Mouse (Mus musculus): ENCODE data around the gene Cdcp2.

Gene Cdcp2

DNA sequence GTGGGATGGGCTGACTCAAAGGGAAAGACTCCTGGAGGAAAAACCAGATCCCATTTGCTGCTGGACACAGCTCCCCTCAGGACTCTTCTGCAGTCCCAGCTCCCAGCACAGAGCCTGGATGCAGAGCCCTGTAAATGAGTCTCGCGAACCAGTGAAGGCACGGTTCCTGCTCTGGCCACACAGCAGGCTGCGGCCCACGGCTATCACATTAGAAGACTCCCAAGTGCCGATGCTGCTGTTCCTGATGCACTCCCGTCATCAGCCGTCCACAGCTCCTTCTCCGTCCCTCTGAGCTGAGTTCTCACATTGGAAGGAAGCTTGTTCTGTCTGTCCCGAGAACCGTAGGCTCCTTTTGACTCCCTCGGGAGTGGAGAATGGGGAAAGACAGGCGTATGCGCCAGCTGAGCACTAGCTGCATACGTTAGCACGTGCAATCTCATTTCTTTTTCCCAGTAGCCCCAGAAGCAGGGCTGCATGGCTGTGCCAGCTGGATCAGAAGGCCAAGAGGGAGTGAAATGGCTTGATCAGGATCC, at the start of gene Cdcp2:
Gene Cdcp2, plus strand, starts transcription at position 51 of the 533 bp plus-strand sequence.
- DNase-seq = no peak

DNA sequence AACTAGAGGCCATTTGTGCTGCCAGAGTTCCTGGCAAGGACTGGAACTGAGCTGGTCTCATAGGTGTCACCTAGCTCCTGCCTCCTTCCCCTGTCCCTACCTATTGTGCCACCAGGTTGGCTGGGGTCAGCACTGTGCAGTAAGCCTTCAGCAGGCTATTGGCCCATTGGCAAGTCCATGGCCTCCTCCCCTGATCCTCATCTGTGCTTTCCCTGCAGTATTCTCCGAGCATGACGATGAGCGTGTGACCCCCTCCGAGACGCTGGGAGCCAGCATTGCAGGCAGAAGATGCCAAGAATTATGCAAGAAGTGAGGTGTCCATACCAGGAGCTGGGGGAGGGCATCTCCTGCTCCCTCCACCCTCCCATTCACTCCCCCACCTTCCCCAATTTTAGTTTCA, 48.9 kb upstream of the Cdcp2 start:
- no peak for DNase-seq

DNA sequence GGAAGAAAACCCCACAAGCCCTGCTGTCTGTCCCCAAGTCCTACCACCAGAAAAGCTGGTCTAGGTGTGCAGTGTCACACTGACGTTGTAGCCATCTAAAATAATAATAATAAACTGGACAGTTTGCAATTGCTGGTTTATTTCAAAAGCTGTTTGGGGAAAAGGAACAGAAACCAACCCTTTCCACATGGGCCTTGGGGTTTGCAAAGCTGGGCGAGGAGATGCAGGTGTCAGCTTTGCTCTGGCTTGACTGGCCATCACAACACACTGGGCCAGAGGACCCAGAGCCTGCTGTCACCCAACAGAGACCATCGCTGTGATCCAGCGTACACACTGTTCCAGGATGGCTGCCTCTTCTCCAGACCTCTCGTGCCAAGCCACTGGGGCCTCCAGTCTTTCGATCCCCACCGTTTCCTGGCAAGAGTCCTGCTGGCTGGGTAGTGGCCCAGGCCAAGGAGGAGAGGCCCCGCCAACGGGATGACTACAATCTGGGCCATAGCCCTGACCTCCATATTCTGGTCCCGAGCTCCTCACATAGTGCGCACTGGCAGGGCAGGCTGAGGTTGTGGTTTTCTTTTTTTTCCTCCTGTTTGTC, 48.0 kb upstream of the Cdcp2 start:
- DNase-seq = peak; percentile 44

DNA sequence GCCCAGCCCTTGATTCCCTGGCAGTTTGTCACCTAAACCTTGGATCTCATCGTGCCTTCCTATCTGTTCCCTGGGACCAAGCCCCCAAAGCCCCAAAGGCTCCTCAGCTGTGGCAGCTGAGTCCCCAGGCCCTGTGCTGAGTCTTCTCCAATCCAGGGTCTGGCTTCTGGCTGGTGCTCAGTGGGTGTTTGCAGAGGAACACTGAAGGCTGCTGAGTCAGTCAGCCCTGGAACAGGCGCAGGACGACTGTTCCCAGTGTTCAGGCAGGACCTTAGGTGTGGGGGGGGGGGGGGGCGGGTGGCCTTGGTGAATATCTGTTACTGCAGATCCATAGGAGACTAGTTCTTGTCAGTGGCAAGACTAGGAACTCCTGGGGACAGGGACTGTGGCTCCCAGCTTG, 44.8 kb upstream of the Cdcp2 start:
- DNase-seq = no peak

DNA sequence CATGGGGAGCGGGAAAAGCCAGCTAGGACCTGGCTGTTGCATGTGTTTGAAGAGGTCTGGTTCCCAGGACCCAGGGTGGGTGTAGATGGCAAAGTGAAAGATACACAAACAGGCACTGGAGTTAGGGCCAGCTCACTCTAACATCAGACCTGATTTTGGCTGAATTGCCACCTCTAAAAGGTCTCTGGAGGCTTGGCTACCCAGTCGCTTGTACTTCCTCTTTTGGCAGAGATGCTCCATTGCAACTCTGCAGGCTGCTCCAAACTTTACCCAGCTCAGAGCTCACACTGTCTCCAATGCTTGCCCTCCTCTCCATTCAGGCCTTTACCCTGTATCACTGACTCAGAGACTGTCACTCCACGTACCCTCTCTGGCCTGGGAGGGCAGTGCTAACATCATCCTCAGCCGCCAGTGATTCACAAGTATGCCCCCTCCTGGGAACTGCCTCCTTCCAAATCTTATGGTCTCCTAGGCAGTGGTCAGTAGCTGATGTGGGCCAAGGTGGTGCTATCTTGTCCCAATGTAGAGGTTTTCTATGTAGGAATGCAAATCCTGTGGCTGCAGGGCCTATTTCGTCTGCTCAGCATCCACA, 43.6 kb upstream of the Cdcp2 start:
- DNase-seq = no peak

DNA sequence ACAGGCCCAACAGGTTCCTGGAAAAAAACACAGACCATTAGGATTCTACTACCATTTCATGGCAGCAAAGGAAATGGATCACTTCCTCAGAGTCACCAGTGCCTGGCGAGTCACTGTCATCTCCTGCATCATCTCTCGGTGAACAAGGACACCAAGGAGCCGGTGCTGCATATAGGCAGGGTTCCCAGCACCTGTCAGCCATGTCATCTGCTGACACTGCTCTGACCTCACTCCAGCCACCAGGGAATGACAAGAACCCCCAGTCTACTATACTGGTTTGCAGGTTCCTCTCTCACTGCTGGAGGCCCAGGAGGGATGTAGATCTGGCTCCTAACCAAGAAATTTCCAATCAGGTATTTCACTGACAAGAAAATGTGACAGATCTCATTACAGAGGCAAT, 40.6 kb upstream of the Cdcp2 start:
- DNase-seq = no peak

DNA sequence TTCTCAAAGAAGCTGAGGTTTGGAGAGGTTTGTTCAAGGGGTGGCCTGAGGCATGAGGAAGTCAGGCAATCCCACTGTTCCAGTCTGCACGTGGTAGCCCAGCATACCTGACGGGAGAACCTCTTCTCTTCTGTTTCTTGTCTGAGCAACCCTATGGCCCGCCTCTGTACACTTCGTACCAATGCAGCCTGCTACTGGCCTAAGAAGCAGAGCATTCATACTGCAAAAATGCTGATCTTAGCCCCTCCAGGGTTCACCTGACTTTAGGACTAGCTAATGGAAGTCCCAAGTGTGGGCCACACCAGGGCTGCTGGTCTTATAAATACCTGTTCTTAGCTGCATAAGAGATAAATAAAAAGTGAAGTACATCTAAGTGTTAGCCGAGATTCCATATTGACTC, 38.3 kb upstream of the Cdcp2 start:
- DNase-seq = no peak

DNA sequence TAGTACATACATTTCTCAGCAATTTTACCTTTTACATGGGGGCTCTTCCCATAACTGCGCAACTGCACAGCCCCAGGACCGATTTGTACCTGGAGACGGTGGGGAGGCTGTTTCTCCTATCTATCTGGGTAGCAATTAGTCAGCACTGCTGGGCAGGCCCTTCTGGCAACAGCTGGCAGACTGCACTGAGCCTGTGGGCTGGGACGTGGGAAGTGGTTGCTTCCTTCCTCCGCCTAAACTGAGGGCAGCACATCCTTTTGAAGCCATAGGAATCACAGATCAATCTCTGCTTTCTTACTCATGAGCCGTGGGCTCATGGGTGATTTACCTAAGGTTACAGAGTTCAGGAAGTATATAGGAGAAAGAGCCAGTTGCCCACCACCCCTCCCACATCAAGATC, 37.9 kb upstream of the Cdcp2 start:
- no peak for DNase-seq

DNA sequence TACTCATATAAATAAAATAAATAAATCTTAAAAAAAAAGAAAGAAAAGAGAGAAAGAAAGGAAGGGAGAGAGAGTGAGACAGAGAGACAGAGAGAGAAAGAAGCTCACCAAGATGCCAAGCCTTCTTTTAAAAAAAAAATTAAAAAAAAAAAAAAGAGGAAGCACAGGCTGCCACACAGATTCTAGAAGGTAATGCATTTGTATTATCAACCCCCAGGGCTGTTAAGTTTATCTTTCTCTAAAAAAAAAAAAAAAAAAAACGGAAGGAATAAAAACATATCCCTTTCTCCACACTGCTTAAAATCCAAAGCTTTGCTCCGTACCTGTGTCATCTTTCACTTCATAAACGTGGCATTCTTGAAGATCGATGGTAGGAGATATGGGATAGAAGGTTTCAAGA, 35.1 kb upstream of the Cdcp2 start:
- no peak for DNase-seq

DNA sequence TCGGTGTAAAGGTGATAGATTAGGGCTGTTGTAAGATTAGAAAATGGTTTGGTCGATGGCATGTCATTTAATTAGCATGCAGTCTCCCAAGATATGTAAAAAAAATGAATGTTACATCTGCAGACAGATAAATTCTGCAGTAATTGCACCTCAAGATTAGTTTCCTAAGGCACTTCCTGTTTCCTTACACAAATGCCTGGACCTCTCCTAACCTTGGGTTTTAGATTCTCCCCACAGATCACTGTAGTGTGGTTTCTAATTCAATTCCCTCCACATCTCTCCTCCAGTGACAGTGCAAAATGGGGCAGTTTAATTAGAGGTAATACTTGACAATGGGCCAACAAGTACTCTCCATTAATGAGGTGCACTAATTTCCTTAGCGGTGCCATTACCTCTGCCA, 33.5 kb upstream of the Cdcp2 start:
- DNase-seq = no peak

DNA sequence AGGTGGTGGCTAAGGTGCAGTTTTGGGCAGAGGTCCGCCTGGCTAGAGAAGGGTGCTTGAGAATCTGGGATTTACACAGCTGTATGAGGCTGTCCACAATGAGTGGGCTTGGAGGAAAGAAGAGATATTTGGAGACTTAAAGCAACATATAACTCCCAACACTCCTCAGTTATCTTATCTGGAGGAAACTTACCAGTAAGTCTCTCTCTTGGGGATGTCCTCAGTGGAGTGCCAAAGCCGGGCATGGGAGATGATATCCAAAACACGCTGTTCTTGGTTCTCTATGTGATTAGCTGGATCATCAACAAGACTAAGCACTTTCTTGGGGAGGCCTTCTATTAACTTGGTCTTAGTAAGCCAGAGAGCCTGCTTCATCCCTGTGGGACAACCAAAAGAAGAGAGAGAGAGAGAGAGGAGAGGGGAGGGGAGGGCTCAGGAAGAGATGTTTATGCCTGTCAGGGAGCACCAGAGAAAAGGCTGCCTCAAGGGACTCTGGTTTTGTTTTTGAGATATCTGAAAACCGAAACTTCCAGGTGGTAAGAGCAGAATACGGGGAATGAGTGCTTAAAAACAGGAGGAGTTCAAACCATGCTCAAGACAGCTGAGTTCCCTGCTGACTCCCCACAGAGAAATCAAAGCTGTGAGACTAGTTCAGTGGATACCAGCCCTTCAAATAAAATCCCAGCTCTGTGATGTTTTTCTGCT, 32.1 kb upstream of the Cdcp2 start:
- DNase-seq = no peak

DNA sequence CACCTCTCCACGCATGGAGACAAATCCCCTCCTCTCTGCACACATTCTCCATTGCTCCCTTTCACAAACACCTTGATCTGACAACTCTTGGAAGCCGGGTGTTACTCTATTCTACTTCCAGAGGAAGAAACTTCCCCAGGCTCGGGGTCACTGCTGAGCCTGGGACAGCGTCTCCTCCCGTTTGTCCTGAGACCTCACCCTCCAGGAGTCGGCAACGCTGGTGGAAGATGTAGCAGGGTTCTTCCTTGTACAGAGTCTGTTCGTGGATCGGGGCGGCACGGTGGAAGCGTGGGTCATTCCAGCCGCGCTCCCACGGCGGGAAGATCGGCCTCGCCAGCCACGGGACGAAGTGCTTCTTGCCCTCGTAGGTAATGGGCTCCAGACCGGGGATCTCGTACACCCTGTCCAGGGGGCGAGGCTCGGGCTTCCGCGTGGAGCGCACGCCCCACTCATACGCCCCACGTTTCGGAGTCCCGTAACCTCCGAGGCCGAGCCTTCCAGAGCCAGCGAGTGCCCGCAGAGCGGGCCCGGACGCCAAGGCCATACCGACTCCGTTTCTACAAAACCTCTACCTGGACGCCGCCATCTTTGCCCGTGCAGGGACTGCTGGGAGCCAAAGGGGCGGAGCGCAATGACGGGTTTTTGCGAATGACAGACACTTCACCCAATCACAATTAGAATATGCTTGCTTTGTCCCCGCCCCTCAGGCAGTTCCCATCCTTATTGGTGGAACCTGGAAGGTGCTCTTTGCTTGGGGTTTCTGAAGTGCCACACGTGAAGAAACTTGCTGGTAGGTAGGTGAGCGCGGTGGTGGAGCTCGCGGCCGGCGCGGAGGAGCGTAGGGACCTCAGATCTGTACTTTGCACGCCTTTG, 30.2 kb upstream of the Cdcp2 start, which contains the start of the genes Mrpl37 and Cyb5rl:
Gene Mrpl37, minus strand, starts transcription at position 617 of the 873 bp plus-strand sequence.
Gene Cyb5rl, plus strand, starts transcription at position 737 of the 873 bp plus-strand sequence.
- peak; percentile 93 for DNase-seq

DNA sequence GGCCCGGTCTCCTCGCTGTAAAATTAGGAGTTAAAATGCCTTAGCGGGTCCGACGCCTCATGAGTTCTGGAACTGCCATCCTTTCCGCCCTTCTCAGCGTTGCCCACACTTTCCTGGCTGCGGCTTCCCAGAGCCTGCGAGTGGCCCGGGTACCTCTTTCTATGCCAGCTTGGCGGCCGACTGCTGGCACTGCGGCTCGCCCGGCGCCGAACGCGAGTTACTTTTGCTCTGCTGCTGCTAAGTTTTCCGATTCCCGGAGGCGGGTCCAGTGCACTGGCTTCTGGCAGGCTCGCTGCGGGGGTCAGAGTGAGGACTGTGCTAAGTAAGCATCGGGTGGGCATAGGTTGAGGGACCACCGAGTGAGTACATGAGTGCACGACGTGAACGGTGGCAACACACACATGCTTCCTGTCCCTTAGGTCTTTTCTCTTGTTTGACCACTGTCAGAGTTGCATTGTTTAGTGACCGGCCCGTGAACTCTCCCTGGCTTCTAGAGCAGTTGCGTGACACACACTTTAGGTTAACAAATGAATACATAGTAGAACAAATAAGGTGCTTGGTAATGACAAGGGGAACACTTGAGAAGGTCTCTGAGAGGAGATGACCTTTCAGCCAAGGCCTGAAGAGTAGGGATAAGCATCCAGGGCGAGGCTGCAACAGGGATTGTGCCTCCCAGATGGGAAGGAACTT, 29.4 kb upstream of the Cdcp2 start:
- DNase-seq = peak; percentile 36

DNA sequence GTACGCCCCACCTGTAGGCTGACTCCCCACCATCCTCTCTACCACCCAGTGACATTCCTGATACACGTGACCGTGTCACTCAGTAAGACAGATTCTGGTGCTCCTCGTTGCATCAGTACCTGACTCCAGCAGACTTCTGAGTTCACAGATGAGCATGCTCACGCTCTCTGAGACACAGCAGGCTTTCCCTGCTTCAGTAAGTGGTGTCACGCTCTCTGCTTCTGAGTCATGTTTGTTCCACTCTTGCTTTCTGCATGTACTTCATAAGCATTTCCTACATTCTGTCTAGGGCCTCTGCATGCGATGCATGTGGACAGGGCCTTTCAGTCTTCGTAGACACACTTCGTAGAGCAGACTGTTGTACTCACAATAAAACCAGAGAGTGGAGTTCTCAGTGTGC, 24.3 kb upstream of the Cdcp2 start:
- DNase-seq = no peak

DNA sequence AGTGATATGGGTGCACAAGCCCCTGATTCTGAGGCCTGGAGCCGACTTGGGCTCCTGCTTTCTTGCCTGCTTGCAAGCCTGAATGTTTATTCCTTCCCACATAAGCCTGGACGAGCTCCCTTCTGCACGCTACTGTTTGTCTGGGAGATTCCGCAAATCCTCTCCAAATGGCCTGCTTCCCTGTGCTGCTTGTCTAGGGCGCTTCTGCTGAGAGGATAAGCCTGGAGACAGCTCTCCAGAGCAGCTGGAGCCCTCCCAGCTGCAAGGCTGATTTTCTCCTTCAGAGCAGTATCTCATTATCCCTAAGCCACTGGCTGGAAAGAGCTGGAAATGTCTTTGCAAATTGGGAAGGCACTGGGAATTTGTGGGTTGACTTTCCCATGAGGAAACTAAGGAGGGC, 21.2 kb upstream of the Cdcp2 start:
- DNase-seq = peak; percentile 28

DNA sequence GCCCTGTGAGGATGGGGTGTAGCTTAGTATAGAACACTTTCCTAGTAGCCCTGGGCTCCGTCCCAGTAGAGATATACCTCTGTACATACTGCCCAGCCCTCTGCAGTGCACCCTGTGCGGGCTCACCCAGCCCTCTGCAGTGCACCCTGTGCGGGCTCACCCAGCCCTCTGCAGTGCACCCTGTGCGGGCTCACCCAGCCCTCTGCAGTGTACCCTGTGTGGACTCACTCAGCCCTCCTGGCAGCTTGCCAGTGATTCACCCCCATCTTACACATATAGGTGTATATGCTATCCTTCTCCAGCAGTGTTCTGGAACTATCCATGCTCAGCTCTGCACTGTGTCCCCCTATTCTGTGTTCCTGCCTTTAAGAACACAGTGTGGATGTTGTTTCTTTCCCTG, 17.8 kb upstream of the Cdcp2 start:
- DNase-seq = no peak

DNA sequence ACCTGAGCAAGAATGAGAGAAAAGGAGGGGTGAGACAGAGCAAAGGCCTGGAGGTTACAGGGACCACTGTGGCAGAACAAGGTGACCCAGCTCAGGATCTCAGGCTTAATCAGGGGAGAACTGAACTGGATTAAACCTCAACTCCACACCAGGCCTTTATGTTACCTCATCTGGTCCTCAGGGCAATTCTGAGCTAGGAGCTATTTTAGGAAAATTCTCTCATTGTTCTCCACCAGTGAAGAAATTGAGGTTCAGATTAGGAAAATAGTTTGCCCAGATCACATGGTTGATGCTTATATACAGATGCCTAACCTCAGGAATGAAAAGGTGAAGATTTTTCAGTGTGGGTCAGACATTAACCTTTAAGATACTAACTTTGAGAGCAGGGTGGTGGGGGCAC, 17.0 kb upstream of the Cdcp2 start:
- no peak for DNase-seq

DNA sequence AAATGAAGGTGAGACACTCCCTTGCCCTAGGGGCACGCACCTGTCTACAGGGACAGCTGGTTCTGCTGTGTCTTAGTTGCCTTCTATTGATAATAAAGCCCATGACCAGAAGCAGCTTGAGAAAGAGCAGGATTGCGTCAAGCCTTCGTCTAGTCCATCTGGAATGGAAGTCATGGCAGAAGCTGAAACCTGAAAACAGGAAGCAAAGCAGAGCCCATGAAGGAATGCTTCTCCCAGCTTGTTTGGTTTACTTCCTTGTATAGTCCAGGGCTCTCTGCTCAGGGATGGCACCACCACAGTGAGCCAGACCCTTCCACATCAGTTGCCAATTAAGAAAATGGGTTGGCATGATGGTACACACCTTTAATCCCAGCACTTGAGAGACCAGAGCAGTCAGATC, 14.5 kb upstream of the Cdcp2 start:
- no peak for DNase-seq

DNA sequence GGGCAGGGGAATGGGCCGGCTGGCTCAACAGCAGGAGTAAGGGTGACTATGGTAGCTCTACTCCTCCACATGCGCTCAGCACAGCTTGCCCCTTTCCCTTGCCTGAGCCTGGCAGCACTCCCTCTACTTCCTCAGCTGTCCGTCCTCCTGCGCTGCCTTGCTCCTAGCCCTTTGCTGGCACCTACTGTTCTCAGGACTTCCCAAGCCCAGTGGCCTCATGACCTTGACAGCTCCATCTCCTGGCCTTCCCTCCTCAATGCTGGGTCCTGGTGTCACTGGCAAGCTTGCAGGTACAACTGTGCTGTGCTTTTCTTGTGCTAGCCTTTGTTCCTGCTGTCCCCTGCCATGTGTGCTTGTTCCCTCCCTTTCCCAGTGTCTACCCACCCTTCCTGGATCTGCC, 13.6 kb upstream of the Cdcp2 start:
- no peak for DNase-seq

DNA sequence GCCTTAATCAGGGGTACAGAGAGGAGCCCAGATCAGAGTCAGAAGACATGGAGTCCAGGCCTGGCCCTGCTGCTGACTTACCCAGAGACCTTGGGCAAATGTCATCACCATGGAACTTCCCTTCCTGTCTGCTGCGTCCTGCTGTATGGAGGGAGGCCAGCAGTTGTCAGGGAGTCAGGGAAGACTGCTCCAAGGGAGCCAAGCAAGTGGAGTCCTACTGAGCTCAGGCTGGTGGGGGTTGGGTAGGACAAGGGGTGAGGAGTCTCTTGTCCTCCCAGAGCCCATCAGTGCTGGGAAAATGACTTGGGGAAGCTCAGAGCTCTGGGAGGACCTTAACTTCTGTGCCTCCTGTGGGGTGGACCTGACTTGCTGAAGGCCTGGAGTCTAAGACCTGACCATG, 12.3 kb upstream of the Cdcp2 start:
- DNase-seq = no peak

DNA sequence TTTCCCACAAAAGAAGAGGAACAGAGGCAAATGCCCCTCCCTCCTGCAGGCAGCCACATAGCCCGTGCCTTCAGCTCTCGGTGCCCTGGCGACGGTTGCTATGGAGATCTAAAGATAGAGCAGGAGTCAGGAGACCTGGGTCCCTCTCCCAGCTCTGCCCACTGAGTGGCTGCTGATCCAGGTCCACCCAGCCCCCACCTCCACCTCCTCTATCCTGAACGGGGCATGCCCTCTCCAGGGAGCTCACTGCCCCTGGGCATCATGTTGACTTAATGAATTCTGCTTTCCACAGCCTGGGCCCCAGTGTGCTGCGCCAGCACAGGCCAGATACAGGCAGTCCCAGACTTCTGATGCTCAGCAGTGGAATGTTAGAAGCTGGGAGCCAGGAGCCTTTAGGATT, 11.8 kb upstream of the Cdcp2 start:
- DNase-seq = peak; percentile 76

DNA sequence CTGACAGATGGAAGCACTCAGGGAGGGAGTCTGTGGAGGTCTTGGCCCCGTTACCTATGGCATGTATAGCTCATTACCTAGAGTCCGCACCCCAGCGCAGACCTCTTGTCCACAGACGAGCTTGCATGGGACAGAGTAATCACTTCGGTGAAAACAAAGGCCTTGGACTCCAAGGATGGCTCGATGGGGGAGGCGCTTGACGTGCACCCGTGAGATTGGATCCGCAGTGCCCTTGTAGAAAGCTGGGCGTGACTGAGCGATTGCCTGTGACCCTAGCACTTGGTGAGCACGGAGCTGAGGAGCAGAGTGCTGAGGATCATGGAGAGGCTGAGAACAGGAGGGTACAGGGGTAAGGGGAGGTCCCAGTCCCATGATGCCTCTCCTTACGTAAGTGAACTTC, 5.0 kb upstream of the Cdcp2 start:
- DNase-seq = no peak

Measured in right cerebral cortex, postnatal 14 days (tissue).